Mouse (Mus musculus) cerebellum, adult 11-12 months (tissue): ENCODE data around the gene Tnk1.
A peak's percentile ranks its signal among the peaks of the same experiment; 100 is the strongest.
"Not testable (repeated sequence)": the region's sequence is repeated elsewhere in the genome, so short reads cannot be mapped to it uniquely, and the experiment has no call there.

Source experiments
- DNase-seq: peaks from one replicate; pipeline ENCODE4 v3.0.0; 2022

Gene Tnk1

GRCm38 (mm10) chr11:69878399-69878798, 19.9 kb upstream of the Tnk1 start:
- DNase-seq = no peak

DNA sequence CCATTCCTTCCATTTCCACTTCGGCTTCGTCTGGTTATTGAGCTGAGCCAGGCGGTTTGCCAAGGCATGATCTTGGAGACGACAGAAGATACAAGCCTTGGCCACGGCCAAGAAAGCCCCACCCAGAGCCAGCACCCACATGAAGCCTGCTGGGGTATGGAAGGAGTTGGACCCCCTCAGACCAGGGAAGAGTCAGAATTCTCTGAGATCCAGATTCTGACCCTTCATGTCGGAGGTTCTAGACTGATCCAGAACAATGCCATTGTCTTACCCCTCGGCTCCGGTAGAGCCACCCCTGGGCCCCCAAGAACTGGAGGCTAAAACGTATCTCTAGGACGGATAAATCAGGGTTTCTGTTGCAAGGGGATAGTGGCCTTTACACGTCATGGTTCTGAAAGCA, 19.3 kb upstream of the Tnk1 start, which contains the start of gene Tmem95:
Gene Tmem95 (minus strand): TSS at position 141 of the 400 bp plus-strand sequence.
- no peak for DNase-seq

DNA sequence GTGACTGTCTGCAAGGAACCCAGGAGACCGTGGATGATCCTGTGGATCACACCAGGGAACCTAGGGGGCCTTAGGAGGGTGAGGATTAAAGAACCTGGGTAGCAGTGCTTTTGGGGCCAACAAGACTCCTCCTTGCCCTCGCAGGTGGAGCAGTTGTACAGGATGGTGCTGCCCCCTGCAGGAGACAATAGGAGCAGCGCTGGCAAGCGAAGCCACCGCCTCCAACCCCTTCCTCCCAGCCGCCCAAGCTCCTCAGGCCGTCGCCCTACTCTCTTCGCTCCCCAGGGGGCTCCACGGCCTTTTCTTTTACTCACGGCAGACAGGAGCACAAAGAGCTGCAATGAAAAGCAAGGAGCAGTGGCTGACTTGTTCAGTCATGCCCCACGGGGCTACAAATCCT, 18.3 kb upstream of the Tnk1 start:
- DNase-seq = peak; percentile 79

DNA sequence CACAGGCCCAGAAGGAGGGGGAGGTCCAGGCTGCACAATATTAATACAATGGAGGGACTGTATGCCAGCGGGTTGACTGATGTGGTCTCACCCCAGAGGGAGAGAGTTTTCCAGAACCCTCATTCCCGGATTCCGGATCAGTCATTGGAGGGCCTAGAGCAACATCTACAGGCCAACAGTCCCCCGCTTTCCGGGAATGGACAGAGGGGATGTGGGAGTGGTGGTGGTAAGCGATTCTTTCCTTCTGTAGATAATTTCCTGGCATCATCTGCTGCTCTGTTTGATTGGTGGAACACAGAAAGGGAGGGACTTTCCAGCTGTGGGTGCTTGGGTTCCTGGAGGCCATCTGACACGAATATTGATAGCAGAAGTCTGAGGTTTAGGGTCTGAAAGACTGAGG, 17.7 kb upstream of the Tnk1 start:
- DNase-seq = no peak

DNA sequence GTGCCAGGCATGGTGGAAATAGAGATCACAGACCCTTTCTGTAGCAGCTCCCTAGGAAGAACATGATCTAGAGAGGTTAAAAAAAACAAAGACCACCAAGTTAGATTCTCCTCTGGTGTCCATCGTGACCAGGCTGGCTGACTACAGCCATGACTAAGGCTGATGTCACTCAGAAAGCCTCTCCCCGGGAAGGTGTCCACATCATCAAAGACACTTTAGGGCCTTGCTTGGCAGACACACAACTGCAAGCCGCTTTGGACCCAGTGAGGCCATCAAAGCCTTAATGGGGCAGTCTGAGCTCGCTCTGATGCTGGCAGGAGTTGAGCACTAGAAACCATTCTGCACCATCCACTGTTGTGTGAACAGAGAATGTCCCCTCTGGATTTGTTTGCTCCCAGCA, 13.9 kb upstream of the Tnk1 start:
- DNase-seq = no peak

- no peak for DNase-seq
These were observed 13.3 kb upstream of the Tnk1 start for GRCm38 (mm10) chr11:69871822-69872221.

- no peak for DNase-seq
These were observed 11.9 kb upstream of the Tnk1 start for GRCm38 (mm10) chr11:69870289-69871069.

DNA sequence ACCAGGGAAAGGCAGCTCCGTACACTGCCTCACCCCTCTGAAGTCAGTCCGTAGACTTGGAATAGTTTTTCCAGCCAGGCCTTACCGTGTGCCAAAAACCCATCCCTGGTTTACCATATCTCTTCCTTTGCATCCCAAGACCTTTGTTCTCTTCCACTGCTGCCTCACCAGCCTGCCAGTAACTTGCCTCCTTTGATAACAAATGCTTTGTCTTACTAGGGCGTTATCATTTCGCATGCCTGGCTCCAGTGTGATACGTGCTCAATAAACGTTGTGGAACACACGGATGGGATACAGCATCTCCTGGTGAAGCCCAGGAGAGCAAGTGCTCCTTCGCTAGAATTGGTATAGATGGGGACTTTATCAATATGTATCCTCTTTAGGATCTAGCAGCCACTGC, 8.8 kb upstream of the Tnk1 start:
- no peak for DNase-seq

DNA sequence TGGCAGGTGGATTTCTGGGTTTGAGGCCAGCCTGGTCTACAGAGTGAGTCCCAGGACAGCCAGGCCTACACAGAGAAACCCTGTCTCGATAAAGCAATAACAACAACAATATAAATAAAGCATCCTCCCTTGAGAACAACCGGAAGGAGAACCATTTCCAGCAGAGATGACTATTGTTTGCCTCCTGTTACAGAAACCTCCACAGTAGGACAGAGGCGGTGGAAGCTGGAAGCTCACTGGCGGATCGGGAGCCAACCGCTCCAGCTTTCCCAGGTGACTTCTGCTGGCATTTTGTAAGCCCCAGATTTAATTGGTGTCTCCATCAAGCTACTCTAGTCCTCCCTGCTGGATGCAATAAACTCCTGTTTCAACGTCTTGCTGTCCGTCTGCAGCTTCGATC, 7.0 kb upstream of the Tnk1 start:
- DNase-seq = no peak

- DNase-seq = no peak
These were observed 5.8 kb upstream of the Tnk1 start for GRCm38 (mm10) chr11:69864138-69864860.

DNA sequence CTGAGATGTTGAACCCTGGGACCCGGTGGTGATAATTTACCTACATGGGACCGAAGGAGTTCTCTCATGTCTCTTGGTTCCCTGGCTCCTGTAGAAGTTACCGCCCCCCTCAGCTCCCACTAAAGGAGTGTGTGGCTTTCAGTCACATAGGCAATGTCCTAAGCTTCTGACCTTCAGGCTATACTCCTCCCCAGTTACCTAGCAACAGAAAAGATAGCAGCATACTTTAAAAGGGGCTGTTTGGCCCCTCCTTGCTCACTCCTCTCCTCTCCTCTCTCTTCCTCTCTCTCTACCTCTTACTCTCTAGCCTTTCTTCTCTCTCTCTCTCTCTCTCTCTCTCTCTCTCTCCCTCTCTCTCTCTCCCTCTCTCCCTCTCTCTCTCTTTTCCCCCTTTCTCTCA, 5.2 kb upstream of the Tnk1 start:
- DNase-seq = not testable (repeated sequence)

GRCm38 (mm10) chr11:69855347-69855746, 3.2 kb downstream of the Tnk1 start:
- peak; percentile 54 for DNase-seq

DNA sequence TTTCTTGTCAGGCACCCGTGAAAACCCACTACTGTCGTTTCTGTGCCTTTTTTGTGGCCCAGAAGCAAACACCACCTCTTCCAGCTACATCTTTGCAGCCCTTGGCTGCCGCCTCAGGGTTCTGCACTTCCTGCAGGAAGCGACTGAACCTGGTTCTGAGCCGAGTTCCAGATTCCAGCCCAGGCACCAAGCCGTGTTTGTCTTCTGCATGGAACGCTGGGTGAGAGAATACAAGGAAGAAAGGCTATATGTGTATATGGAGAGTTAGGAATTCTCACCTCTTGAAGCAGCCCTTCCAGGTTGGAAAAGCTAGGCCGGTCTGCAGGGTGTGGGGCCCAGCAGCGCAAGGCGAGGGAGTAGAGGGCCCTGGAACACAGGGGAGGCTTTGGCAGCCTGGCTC, 3.9 kb downstream of the Tnk1 start:
- no peak for DNase-seq

DNA sequence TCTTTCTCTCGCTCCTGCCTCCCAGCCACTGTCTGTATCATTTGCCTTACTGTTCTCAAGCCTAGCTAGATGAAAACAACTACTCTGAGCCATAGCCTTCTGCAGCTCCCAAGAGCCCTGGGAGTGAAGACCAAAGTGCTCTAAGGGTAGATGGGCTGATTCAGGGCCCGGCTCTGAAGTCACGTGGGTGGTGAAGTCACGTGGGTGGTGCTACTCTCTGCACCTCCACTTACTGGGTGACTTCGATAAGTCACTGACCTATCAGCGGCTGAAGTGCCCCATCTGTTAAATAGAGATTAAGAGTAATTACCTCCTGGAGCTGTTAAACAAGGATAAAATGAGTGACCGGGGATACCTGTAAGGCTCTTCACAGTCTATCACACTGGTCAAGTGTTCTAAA, 4.5 kb downstream of the Tnk1 start:
- no peak for DNase-seq

GRCm38 (mm10) chr11:69850754-69851153, 7.8 kb downstream of the Tnk1 start:
- no peak for DNase-seq

DNA sequence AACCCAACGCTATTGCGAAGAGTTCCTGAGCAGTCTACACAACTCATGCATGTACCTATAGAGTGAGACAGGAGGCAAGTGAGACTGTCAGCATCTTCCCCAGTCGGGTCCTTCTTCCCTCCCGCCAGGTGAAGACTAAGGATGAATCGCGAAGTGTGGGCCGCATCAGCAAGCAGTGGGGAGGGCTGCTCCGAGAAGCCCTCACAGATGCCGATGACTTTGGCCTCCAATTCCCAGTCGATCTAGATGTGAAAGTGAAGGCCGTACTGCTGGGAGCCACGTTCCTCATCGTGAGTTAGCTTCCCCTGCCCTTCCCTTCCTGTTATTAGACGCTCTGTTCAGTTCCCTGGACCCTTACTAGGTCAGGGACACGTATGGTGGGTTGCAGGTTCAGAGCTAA, 8.6 kb downstream of the Tnk1 start:
- peak; percentile 25 for DNase-seq

DNA sequence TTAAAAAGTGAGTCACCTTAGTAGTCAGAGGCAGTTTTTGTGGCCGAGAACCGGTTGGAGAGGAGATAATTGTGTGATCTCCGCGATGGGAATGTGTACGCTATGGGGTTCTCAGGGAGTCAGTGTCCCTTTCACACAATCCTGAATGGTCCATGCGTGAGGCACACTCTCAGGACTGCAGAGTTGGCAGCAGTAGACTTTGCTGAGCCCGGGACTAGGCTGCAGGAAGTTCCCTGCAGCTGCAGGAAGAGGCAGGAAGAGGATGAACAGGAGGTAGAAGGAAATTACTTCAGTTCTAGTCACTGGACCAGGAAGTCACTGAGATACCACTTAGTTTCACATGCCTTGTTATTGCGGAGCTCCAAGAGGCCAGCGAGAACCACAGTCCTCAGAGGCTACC, 9.4 kb downstream of the Tnk1 start:
- no peak for DNase-seq

DNA sequence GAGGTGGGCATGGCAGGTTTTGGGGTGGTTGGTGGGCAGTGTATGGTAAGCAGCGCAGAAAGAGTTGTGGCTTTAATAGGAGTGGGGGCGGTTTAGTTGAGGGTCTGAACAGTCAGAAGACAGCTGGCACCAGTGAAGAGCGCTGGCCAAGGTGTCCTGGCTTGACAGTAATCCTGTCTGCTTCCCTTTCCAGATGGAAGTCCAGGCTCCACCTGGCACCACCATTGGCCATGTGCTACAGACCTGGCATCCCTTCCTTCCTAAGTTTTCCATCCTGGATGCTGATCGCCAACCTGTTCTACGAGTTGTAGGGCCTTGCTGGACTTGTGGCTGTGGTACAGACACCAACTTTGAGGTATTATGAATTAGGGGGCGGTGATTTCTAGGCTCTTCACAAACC, 10.5 kb downstream of the Tnk1 start:
- peak; percentile 85 for DNase-seq

DNA sequence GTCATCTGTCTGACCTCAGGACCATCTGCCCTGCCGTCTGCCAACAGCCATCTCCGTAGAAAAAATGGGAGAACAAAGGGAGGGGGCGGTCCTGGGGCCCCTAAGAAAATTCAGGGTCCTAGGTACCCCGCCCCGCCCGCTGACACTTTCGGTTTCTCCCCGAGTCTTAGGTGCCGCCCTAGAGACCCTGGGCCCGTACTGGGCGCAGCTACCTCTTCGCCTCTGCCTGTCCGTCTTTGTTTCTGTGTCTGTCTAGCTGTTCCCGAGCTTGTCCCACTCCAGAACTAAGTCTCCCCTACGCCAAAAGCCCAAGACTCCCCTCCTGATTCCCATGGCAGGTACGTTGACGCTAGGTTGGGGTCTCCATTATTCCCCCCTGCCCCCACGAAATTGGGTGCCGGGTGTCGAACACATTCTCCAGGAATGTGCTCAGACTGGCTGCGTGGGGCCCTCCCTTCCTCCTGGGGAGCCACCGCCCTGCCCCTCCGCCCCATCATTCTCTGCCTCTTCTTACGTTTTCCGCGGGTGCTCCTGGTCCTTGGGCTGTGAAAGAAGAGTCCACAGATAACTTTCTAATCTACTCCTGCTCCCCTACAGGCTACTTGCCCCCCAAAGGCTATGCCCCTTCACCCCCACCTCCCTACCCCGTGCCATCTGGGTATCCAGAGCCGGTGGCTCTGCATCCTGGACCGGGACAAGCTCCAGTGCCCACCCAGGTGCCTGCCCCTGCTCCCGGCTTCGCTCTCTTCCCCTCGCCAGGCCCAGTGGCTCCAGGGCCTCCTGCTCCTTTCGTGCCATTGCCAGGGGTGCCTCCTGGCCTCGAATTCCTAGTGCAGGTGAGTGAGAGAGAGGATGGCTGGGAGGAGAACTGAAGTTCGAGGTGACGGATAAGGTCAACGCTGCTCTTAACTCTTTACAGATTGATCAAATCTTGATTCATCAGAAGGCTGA, 11.5 kb downstream of the Tnk1 start:
- peak; percentile 56 for DNase-seq

DNA sequence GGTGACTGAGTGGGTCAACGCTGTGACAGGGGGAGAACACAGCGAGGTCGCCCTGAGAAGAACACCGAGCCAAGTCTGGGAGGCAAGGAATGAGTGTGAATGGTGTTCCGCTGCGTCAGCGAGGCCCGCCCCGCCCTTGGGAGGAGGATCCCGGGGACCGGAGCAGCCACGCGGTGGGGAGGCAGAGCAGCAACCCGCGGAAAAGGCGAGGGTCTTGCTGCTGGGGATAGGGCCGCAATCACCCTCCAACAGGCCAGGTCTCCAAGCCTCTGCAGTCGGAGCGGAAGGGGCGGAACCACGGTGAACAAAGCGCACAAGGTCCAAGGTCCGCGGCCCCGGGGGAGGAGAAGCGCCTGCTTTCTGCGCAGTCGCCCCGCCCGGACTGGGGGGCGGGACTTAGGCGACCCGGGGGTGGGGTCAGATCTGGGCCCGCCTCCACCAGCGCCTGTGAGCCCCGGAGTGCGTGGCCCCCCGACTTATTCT, 12.3 kb downstream of the Tnk1 start, which contains the start of gene Plscr3:
Gene Plscr3 (plus strand): TSS at position 179 of the 483 bp plus-strand sequence.
- DNase-seq = peak; percentile 91

- no peak for DNase-seq
These were observed 19.8 kb downstream of the Tnk1 start for GRCm38 (mm10) chr11:69838714-69839104.

DNA sequence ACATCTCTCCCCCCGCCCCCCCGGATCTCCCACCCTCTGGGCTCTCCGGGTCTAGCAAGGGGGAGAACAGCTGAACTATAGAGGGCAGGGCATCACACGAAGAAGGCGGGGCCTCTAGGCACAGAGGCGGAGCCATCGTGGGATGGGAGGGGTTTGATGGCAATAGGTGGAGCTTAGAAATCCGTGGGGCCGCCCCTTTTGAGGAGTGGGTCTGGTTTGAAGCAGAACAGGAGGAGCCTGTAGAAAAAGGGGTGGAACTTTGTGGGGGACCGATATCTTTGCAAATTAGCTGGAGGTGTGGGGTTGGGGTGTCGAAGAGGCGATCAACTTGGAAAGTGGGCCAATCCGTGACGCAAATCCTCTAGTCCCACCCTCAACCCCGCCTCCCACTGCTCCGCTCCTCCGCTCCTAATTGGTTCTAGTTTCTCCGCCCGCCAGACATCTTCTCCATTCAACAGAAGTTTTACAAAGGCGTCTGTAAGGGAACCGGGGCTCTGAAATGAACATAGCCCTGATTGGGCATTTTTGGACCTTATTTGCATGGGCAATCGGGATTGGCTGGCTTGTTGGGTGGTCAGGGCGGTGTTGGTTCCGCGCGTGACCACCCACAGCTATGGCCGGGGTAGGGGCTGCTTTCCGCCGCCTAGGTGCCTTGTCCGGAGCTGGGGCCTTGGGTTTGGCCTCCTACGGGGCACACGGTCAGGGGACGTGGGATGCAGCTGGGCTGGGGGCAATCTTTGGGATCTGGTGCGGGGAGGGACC, 20.4 kb downstream of the Tnk1 start, which contains the start of gene Tmem256:
Gene Tmem256 (plus strand): TSS at position 563 of the 762 bp plus-strand sequence.
- peak; percentile 98 for DNase-seq
